Mouse (Mus musculus) granulocyte monocyte progenitor cell, adult 5-6 weeks (primary cell): Measurements from ENCODE around the gene Cd200r4. TPM values are rescaled to one million over a fixed set of nuclear protein-coding genes. Genes with fewer than 3 reads are reported as not detected.
"Not testable (repeated sequence)": the region's sequence is repeated elsewhere in the genome, so short reads cannot be mapped to it uniquely, and the experiment has no call there.

Experiments used
- ATAC-seq: replicated peaks from 2 replicates; pipeline ENCODE4 v1.8.0; 2016; ENCODE audit warnings: mild to moderate bottlenecking, moderate TSS enrichment, inconsistent platforms; ENCODE audit not compliant: poor library complexity, severe bottlenecking
- total RNA-seq, 2 experiments: library from RNA; stranded (forward) in 1 of 2; stranded (reverse) in 1 of 2; fragments of 200-712, 200-1000 nt in 1 of 2; fragments of >200 nt in 1 of 2; fragmentation: Nextera tagmentation in 1 of 2; gene quantifications; 2 replicates each; pipeline ENCODE4 v1.2.3; 2014 to 2017

The Cd200r4 gene
- total RNA-seq (2014; fragmentation: Nextera tagmentation) (not detected in 2 replicates), total RNA-seq (2017) (0.22 and 1.6 TPM in 2 replicates)

DNA sequence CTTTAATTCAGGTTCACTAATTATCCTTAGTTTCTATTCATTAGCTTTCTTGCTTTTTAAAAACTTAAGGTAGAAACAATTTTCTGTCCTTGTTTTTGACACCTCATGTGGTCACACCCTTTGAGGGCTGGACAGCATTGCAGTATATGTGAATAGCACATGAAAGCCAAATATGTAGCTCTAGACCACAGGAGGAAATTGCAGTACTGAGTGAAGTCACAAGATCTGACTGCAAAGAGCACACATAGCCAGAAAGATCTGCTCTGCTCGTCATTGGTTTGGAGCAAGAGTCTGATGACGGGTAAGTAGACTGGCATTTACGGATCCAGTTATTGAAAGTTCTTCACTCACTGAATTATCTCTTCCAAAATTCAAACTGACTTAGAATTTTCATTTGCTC lies at the start of gene Cd200r4:
Gene Cd200r4 (plus strand): TSS at position 190 of the 400 bp plus-strand sequence.
- peak; percentile 97 for ATAC-seq

DNA sequence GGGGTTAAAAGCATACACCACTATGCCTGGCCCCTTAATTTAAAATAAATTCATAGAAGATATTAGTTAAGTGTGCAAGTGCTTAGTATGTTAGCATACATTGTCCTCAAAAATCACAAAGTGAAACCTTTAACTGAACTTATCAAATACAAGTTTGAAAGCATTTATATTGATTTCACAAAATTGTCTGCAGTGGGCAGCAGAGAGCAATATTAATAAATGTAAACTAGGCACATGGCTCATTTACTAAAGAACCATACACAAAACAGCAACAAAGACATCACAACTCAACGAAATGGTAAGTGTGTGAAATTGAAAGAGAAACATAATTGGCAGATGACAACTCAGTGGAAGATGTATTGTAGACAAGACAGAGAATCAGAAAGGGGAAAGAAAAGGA lies 49.7 kb upstream of the Cd200r4 start:
- no peak for ATAC-seq

DNA sequence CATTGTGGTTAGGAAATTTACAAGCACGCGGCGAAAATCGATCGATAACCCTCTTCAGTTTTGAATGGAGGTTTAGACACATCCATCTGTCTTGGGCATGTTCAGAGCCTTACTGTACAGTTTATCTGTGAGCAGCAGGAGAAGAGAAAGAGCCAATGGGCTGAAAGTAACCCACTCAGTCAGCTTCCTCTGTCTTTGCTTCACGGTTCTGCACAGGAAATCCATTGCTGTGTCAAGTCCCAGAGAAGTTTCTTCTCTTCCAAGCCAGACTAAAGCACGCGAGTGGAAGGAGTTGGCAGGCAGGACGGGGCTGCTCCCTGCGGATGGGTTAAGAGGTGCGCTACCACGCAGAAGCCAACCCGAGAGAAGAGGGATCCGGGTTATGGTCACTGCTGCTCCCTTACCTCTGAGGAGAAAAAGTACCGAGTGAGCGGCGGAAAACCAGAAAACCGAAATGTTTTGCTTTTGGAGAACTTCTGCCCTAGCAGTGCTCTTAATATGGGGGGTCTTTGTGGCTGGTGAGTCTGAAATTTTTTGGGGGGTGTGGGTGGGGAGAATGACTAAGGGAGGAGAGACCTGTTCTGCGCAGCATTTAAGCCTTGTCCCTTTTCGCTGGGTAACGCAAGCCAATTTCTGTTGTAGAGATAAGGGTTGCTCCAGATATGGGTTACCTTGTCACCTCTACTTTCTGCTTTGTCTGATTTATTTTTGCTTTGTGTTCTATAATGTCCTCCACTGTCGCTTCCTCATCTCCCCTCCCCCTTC lies 45.8 kb upstream of the Cd200r4 start, which contains the start of gene Cd200r1:
Gene Cd200r1 (plus strand): TSS at position 182 of the 765 bp plus-strand sequence.
- ATAC-seq, result peak; percentile 74

DNA sequence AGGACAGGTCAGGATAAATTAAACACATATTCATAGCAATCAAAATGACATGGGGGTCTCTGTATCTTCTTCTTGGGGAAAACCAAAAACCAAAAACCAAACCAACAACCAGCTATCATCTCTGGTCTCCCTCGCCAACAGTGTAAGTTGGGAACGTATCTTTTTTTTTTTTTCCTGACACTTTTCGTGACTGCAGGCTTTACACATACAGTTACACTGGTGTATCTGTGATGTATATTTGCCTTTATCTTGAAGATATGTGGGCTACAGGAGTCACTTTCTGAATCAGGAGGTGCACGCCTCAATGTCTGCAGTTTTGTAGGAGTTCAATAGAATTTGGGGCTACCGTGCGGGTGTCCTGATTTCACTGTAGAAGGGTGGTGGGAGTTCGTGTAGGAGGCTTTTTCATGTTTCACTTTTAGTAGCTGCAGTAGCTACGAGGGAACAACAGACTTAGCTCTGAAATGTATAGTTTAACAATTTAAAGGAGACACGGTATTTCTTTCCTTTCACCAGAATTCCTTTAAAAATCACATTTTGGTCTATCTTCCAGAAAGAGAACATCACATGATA lies 45.1 kb upstream of the Cd200r4 start:
- no peak for ATAC-seq

DNA sequence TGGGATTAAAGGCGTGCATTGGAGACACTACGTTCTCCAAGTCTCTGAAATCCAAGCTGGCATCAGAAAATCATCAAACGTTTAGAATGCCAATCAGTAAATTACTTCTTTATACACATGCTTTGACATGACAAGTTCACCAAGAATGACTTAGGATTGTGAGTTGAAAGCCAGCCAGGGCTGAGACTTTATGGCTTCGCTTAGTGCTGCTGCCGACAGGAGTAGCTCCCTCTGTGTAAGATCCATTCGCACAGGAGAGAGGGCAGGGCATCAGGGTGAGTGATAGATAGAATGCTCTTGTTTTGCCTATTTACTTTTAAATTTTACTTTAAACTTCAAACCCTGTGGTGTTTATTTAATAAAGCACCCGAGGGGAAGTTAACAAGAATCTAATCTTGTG lies 44.0 kb upstream of the Cd200r4 start:
- ATAC-seq, result no peak

DNA sequence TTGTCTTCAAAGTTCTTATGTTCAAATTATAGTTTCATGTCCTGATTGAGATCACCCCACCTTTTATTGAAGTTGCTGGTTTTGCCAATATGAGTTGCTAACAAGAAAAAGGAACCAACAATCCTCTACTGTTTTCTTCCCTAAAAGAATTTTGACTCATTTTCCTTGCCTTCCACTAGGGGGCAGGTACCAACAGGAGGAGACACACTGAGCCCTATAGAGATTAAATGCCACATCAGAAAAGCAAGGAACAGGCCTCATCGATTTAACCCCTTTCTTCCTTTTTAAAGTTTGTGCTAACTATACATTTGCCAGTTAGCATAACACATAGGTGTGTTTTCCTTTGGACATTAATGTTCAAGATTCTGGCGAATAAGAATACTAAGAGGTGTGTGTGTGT lies 43.6 kb upstream of the Cd200r4 start:
- peak; percentile 69 for ATAC-seq

DNA sequence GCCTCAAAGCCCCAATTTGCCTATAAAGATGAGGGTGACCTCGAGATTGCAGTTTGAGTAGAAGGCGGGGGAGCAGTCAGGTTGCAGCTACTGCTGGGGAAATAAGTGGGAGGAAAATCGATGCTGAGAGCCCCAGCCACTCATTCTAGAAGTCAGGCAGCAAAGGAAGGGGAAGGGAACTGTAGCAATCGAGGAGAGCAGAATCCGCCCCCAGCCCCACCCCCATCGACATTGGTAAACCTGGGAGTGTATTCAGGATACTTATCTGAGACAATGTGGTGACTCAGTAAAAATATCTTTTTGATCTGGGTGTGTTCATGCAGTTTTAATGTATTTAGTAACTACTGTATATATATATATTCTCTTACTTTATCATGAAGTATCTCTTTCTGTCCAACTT lies 39.0 kb upstream of the Cd200r4 start:
- peak; percentile 40 for ATAC-seq

DNA sequence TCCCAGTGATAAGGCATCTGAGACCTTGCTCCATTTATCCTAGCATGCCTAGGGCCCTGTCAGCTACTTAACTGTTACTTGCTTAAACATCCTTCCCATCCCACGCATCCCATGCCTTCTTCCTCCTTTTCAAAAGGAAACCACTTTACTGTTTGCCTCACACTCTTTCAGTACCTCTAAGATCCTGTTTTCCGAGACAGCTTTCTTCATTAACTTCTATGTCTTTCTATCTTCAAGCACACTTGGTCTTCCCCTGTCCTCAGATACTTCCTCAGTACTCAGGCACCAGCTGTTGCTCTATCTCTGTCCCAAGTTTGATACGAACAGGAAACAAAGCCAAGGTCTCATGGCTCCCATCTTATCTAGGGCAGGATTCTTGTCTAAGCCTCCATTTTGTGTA lies 37.9 kb upstream of the Cd200r4 start:
- ATAC-seq, result peak; percentile 65

DNA sequence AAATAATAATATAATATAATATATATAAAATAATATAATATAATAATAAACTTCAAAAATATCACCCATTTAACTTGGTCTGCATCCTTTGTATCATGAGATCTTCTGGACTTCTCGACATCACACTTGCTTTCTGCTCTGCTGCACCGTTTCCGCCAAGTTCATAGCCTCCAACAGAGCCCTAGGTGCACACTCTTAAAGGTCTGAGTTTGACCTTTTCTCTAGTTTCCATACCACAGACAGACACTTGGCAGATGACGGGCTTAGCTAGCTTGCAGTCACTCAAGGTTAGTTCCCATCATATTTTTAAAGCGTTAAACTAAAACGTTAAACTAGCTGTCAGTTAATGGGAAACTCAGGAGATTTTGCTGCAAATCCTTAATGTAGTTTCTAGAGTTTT lies 37.3 kb upstream of the Cd200r4 start:
- ATAC-seq, result no peak

DNA sequence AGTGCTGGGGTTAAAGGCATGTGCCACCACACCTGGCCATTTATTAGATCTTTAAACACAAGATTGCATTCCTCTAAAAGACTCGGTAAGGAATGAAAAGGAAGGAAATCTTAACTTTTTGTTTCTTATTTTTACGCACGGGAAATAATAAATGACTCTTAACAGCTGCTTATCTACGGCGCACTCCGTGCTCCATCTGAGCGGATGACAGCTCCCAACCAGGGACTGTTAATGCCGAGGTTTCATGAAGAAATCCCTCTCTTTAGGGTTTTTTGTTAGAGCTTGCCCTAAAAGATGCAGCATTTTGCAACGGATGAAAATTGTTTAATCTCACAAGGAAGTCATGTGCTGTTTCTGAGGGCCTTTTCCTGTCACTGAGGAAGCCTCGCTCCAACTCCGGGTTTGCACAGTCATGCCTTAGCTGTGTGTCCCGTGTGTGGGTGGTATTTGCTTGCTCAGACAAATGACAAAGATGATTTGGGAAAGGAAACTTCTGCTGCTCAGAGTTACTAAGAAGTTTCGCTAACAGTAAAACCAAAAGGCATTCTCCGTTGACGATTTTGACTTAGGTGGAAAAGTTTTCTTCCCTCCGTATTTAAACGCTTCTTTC lies 32.9 kb upstream of the Cd200r4 start:
- peak; percentile 96 for ATAC-seq

DNA sequence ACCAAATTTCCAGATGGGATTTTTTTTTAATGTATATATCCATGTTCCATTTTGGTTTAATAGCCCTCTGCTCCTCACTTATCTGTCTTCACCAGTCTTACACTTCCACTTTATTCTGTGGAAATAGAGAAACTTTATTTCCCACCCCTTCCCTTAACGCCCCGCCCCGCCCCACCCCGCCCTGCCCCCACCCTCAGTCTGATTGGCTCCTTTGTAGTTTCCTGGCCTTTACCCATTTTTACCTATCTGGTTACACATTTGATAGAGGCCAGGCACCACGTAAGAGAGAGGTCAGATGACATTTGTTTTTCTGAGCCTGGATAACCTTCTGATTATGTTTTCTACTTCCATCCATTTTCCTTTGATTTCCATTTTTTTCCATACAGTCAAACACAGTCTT lies 32.0 kb upstream of the Cd200r4 start:
- no peak for ATAC-seq

DNA sequence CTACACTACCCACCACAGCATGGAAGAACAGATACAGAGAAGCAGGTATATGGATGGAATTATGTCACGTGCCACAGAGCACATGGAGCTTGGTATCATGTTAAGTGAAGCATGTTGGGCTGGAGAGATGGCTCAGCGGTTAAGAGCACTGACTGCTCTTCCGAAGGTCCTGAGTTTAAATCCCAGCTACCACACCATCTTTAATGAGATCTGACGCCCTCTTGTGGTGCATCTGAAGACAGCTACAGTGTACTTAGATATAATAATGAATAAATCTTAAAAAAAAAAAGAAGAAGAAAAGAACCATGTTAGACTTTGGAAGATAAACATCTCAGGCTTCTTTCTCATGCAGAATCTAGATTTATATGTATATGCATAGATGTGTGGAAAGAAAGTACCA lies 30.8 kb upstream of the Cd200r4 start:
- ATAC-seq, result no peak

DNA sequence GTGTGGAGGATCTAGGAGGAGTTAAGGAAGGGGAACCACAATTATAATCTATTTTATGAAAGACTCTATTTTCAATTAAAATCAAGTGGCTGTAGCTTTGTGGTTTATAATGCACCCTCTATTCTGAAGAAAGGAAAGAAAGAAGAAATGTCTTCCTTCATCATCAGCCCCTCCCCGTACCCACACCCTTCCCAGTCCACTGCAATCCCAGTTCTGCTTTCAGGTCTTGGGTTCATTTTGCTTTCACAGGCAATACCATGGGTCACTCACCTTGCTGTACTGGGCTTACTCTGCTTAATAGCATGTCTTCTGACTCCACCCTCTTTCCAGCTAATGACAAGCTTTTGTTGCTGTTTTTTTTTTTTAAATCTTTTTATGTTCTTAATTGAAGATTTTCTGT lies 24.6 kb upstream of the Cd200r4 start:
- ATAC-seq, result peak; percentile 70

DNA sequence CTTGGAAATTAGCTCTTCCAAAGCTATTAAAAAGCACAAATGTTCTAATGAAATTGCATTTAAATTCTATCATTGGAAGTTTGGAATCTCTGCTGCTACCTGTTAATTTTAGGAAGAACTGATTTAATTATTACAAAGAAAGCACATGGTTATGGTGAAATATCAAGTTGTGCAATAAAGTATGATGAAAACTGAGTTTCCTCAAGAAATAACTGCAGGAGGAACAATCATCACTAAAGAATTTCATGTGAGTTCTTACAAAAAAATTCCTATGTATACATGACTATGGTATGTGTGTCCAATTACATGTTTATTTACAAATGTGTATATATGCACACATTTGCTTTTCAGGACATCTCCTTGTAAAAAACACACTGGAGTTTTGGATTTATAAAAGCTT lies 17.1 kb upstream of the Cd200r4 start:
- ATAC-seq, result peak; percentile 62

DNA sequence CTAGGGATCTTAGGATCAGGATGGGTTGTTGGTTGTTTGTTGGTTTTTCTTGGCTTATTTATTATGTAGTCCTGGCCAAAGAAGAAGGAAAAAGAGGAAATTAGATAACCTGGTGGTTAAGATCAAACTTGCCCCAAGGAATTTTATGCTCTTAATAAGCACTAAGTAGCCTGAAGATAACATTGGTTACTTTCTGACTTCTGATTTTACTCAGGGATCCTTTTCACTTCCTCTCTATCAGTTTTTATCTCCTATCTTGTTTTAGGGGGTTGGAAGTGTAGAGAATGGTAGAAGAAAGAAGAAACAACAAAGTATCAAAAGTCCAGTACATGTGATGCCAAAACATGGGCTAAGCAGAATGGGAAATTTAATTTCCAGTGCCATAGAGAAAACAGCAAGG lies 5.6 kb upstream of the Cd200r4 start:
- ATAC-seq, result no peak

DNA sequence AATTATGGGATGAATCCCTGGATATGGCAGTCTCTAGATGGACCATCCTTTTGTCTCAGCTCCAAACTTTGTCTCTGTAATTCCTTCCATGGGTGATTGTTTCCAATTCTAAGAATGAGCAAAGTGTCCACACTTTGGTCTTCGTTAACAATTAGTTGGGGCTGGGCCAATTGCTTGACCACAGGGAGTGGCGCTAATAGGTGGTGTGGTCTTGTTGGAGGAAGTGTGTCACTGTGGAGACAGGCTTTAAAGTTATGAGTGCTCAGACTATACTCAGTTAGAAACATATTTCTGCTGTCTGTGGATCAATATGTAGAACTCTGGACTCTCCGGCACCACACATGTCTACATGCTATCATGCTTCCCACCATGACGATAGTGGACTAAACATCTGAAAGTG lies 1.3 kb upstream of the Cd200r4 start:
- 0 out of 2 replicates have a peak, but pooled peaks have one; percentile 24 for ATAC-seq

DNA sequence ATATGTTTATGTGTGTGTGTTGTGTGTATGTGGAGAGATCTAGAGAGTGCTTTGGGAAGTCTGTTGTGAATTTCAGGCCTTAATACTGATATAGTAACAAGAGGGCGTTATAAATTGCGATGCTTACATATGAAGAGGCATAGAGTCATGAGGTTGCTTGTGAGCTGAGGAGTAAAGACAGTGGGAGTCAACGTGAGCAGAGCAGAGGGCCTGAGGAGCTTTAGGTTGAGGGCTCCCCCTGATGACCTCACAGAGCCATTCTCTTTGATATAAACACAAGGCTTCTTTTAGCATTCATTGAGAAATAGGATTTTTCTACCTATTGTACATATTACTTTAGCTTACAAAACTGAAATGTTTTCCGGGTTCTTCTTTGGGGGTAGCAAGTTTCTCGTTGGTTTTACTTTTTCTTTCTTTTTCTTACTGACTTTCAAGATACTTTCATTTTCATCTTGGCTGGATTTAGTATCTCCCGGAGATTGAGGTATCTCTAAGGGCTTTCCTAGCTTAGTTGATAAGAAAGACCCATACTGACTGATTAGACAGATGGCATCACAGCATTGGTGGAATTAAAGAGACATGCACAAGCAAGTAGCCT lies 1.0 kb downstream of the Cd200r4 start:
- no peak for ATAC-seq

DNA sequence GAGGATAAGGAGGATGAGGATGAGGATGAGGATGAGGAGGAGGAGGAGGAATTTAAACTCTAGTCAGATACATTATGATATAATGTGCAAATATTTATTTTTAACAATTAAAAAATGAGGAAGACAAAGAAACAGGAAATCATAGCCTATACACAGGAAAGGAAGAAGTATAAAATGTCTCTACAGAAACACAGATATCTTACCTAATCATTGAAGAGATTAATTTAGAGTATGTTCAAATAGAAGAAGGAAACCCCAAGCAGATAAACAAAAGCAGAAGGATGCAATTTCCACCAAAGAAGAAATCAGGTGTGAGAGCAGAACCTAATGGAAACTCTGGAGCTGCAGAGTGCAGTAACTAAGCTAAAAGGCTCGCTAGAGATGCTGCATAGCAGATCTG lies 6.5 kb downstream of the Cd200r4 start:
- no peak for ATAC-seq

DNA sequence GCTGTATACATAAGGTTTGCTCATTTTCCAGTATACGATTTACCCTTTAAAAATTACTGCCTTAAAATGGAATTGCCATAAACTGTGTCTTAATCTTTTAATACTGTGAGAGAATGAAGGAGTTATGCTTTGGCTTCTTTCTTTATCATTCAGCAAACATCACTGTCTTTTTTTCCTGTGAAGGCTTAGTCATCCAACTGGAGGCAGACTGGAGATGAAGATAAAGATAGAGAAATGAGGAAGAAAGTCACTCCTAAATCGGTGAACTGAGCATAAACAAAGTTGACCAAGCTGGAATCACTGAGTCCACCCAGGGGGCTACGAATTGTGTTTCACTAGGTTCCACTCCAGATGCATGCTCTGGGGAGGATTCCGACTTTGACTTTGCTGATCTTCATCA lies 9.0 kb downstream of the Cd200r4 start:
- 0 out of 2 replicates have a peak, but pooled peaks have one; percentile 35 for ATAC-seq

DNA sequence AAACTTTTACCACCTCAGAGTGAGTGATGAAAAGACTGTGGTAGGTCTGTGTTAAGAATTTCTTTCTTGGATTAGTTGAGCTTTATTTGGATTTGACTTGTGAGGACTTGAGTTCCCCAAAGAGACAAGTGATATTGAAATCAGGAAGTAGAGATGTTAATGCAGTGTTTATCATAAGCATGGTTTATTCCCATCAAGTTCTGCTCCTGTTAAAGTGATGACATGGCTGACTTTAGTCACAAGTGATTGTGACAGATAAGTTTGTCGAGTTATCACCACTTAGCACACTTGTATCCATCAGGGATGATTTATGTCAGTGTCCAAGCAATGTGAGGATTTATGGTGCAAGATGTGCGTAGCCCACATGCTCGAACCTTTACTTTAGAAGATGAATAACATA lies 20.8 kb downstream of the Cd200r4 start:
- ATAC-seq, result peak; percentile 30

DNA sequence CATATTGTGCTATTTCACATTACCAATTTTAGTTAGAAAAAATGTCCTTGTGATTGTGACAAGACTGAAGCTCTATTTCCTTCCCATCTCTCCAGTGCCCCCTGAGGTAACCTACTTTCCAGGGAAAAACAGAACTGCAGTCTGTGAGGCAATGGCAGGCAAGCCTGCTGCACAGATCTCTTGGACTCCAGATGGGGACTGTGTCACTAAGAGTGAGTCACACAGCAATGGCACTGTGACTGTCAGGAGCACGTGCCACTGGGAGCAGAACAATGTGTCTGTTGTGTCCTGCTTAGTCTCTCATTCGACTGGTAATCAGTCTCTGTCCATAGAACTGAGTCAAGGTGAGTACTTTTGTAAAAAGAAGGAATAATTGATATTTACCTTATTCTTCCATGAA lies 21.7 kb downstream of the Cd200r4 start:
- not testable (repeated sequence) for ATAC-seq
